Mouse (Mus musculus) limb, embryonic 12.5 days (tissue): ENCODE results near the gene Strap. TPM values are rescaled to one million over a fixed set of nuclear protein-coding genes. Genes with fewer than 3 reads are reported as not detected.
A peak's percentile ranks its signal among the peaks of the same experiment; 100 is the strongest.

Source experiments
- ATAC-seq: fragments of 200-750 bp; cut with Nextera tagmentation; 2 replicates; pipeline ENCODE4 v1.8.0; 2017; ENCODE audit warnings: low read depth, moderate TSS enrichment; ENCODE audit not compliant: insufficient number of reproducible peaks, insufficient read depth, low FRiP score, low TSS enrichment
- H3K27ac ChIP-seq: fragments of 300-500 bp; sonication (generic); 2 replicates; pipeline ENCODE4 v1.5.1; 2016; ENCODE audit warnings: mild to moderate bottlenecking, moderate library complexity
- H3K27me3 ChIP-seq: fragments of 300-500 bp; sonication (generic); 2 replicates; pipeline ENCODE4 v1.6.1; 2016; ENCODE audit warnings: mild to moderate bottlenecking, moderate library complexity
- H3K36me3 ChIP-seq: fragments of 300-500 bp; sonication (generic); 2 replicates; pipeline ENCODE4 v1.6.1; 2016; ENCODE audit warnings: mild to moderate bottlenecking, moderate library complexity
- H3K4me1 ChIP-seq: fragments of 300-500 bp; sonication (generic); replicated peaks from 2 replicates; pipeline ENCODE4 v1.6.1; 2016
- H3K4me2 ChIP-seq: fragments of 300-500 bp; sonication (generic); 2 replicates; pipeline ENCODE4 v1.6.1; 2016; ENCODE audit warnings: mild to moderate bottlenecking, moderate library complexity
- H3K4me3 ChIP-seq: fragments of 300-500 bp; sonication (generic); replicated peaks from 2 replicates; pipeline ENCODE4 v1.5.1; 2016; ENCODE audit warnings: mild to moderate bottlenecking
- H3K9ac ChIP-seq: fragments of 300-500 bp; sonication (generic); replicated peaks from 2 replicates; pipeline ENCODE4 v1.6.1; 2016; ENCODE audit warnings: mild to moderate bottlenecking, moderate library complexity
- H3K9me3 ChIP-seq: fragments of 300-500 bp; sonication (generic); 2 replicates; pipeline ENCODE4 v1.6.1; 2016; ENCODE audit warnings: mild to moderate bottlenecking, moderate library complexity
- WGBS: fragments of 180-500 bp; shearing (Covaris S2); methylation state at CpG from one replicate; pipeline ENCODE4 v1.1.7; 2016; 5-methylcytosine and 5-hydroxymethylcytosine counted together
- polyA plus RNA-seq: library from polyadenylated mRNA; unstranded; fragments of >200 nt; fragmentation: Nextera tagmentation; extraction: Ambion mirVana; gene quantifications from 2 replicates; pipeline ENCODE4 v1.2.1, GENCODE M21; 2016

Strap gene
- polyA plus RNA-seq, 1 experiment from 2014 or later, result 204 TPM

- Histone ChIP-seq H3K9me3 (no peaks in the 10 kb centered on the region), H3K4me3 (peak overlapping the region; percentile 91)
- peak; percentile 71; the same call in 1 of the 2 replicates for ATAC-seq
These were observed 425 bp upstream of the Strap start for GRCm38 (mm10) chr6:137734460-137734845.

GRCm38 (mm10) chr6:137735671-137736238, 877 bp downstream of the Strap start:
- Histone ChIP-seq H3K36me3 (peaks cover 27% of the 10 kb centered on the region), H3K27ac (peak overlapping the region; percentile 69; the same call in 1 of the 2 replicates), H3K9me3 (no peaks in the 10 kb centered on the region), H3K4me3 (peak overlapping the region; percentile 91), H3K4me1 (peaks cover 16% of the 10 kb centered on the region), H3K27me3 (peaks cover 8% of the 10 kb centered on the region), H3K9ac (peak overlapping the region; percentile 91), H3K4me2 (peak overlapping the region; percentile 89)
- no peak for ATAC-seq
- WGBS, result 12% methylated on average over 17 of the region's 17 CpGs

More at GRCm38 (mm10) chr6:137734460-137734845, 425 bp upstream of the Strap start:
- 8% methylated on average over 7 of the region's 7 CpGs for WGBS
- Histone ChIP-seq H3K27ac (peak overlapping the region; percentile 69; the same call in 1 of the 2 replicates), H3K4me2 (peak overlapping the region; percentile 89), H3K4me1 (peaks cover 16% of the 10 kb centered on the region), H3K36me3 (peaks cover 14% of the 10 kb centered on the region), H3K9ac (peak overlapping the region; percentile 27), H3K27me3 (peaks cover 8% of the 10 kb centered on the region)

- Histone ChIP-seq H3K36me3 (peaks cover 77% of the 10 kb centered on the region), H3K9me3 (no peaks in the 10 kb centered on the region), H3K4me2 (no peak overlapping the region), H3K9ac (no peak overlapping the region), H3K4me3 (no peak overlapping the region), H3K27me3 (no peaks in the 10 kb centered on the region), H3K27ac (no peak overlapping the region), H3K4me1 (peaks cover 10% of the 10 kb centered on the region)
- WGBS, result 93% methylated on average over 2 of the region's 2 CpGs
- no peak for ATAC-seq
These were observed 6.1 kb downstream of the Strap start for GRCm38 (mm10) chr6:137740972-137741371.

- no peak for ATAC-seq
- H3K9ac ChIP-seq, result no peak overlapping the region
- H3K27me3 ChIP-seq, result no peaks in the 10 kb centered on the region
- peaks cover 89% of the 10 kb centered on the region for H3K36me3 ChIP-seq
- H3K4me2 ChIP-seq, result no peak overlapping the region
- H3K4me1 ChIP-seq, result no peaks in the 10 kb centered on the region
- H3K4me3 ChIP-seq, result no peak overlapping the region
- H3K27ac ChIP-seq, result no peak overlapping the region
- 94% methylated on average over 4 of the region's 4 CpGs for WGBS
- H3K9me3 ChIP-seq, result no peaks in the 10 kb centered on the region
These were observed 9.8 kb downstream of the Strap start for GRCm38 (mm10) chr6:137744700-137745099.

- WGBS, result 74% methylated on average over 5 of the region's 5 CpGs
- H3K36me3 ChIP-seq, result peaks cover 83% of the 10 kb centered on the region
These were observed 12.5 kb downstream of the Strap start for GRCm38 (mm10) chr6:137747174-137747928.

GRCm38 (mm10) chr6:137751551-137752274, 16.8 kb downstream of the Strap start:
- no peak overlapping the region for H3K9ac ChIP-seq
- no peaks in the 10 kb centered on the region for H3K9me3 ChIP-seq
- no peak overlapping the region for H3K27ac ChIP-seq
- H3K4me1 ChIP-seq, result no peaks in the 10 kb centered on the region
- no peak for ATAC-seq
- peaks cover 54% of the 10 kb centered on the region for H3K36me3 ChIP-seq
- WGBS, result 78% methylated on average over 10 of the region's 10 CpGs
- no peaks in the 10 kb centered on the region for H3K27me3 ChIP-seq
- H3K4me3 ChIP-seq, result no peak overlapping the region
- H3K4me2 ChIP-seq, result no peak overlapping the region

More at GRCm38 (mm10) chr6:137747174-137747928, 12.5 kb downstream of the Strap start:
- no peak overlapping the region for H3K4me2 ChIP-seq
- no peaks in the 10 kb centered on the region for H3K27me3 ChIP-seq
- H3K9me3 ChIP-seq, result no peaks in the 10 kb centered on the region
- H3K4me1 ChIP-seq, result no peaks in the 10 kb centered on the region
- no peak for ATAC-seq
- H3K27ac ChIP-seq, result no peak overlapping the region
- H3K4me3 ChIP-seq, result no peak overlapping the region
- H3K9ac ChIP-seq, result no peak overlapping the region

- H3K4me1 ChIP-seq, result no peaks in the 10 kb centered on the region
- H3K27me3 ChIP-seq, result no peaks in the 10 kb centered on the region
- no peak overlapping the region for H3K9ac ChIP-seq
- H3K9me3 ChIP-seq, result no peaks in the 10 kb centered on the region
- ATAC-seq, result no peak
- H3K27ac ChIP-seq, result no peak overlapping the region
- WGBS, result 89% methylated on average over 4 of the region's 4 CpGs
- H3K36me3 ChIP-seq, result peaks cover 51% of the 10 kb centered on the region
- H3K4me3 ChIP-seq, result no peak overlapping the region
- H3K4me2 ChIP-seq, result no peak overlapping the region
These were observed 17.4 kb downstream of the Strap start for GRCm38 (mm10) chr6:137752275-137752655.

- no peaks in the 10 kb centered on the region for H3K9me3 ChIP-seq
- H3K4me1 ChIP-seq, result peaks cover 3% of the 10 kb centered on the region
- WGBS, result 11% methylated on average over 26 of the region's 26 CpGs
- H3K27ac ChIP-seq, result peak within 1 kb of the TSS; percentile 54
- H3K36me3 ChIP-seq, result peaks cover 32% of the 10 kb centered on the region
- peak within 1 kb of the TSS; percentile 65 for H3K4me2 ChIP-seq
- H3K4me3 ChIP-seq, result peak within 1 kb of the TSS; percentile 74
- no peaks in the 10 kb centered on the region for H3K27me3 ChIP-seq
- peak; percentile 78 for ATAC-seq
- peak within 1 kb of the TSS; percentile 77 for H3K9ac ChIP-seq
These were observed 19.4 kb downstream of the Strap start, which contains the start of gene Dera for GRCm38 (mm10) chr6:137754056-137754856. Gene Dera (plus strand): TSS chr6:137754546.

- Histone ChIP-seq H3K4me2 (peak overlapping the region; percentile 65), H3K4me1 (peaks cover 8% of the 10 kb centered on the region), H3K9me3 (no peaks in the 10 kb centered on the region), H3K27me3 (no peaks in the 10 kb centered on the region), H3K4me3 (peak overlapping the region; percentile 74), H3K36me3 (peaks cover 26% of the 10 kb centered on the region), H3K9ac (peak overlapping the region; percentile 77), H3K27ac (no peak overlapping the region)
- ATAC-seq, result no peak
- 4% methylated on average over 8 of the region's 8 CpGs for WGBS
These were observed 20.0 kb downstream of the Strap start for GRCm38 (mm10) chr6:137754857-137755232.

- ATAC-seq, result no peak
- Histone ChIP-seq H3K4me2 (no peak overlapping the region), H3K4me1 (peaks cover 10% of the 10 kb centered on the region), H3K9me3 (no peaks in the 10 kb centered on the region), H3K4me3 (no peak overlapping the region), H3K27ac (no peak overlapping the region), H3K9ac (no peak overlapping the region), H3K36me3 (peaks cover 16% of the 10 kb centered on the region), H3K27me3 (no peaks in the 10 kb centered on the region)
- 70% methylated on average over 5 of the region's 5 CpGs for WGBS
These were observed 21.4 kb downstream of the Strap start for GRCm38 (mm10) chr6:137756310-137756709.
